Mouse (Mus musculus): Measurements from ENCODE around the gene Twf2. TPM values are rescaled to one million over a fixed set of nuclear protein-coding genes. Genes with fewer than 3 reads are reported as not detected.

Twf2 gene
- total RNA-seq, 2 experiments from 2014 or later: 60.6 to 63.0 TPM

DNA sequence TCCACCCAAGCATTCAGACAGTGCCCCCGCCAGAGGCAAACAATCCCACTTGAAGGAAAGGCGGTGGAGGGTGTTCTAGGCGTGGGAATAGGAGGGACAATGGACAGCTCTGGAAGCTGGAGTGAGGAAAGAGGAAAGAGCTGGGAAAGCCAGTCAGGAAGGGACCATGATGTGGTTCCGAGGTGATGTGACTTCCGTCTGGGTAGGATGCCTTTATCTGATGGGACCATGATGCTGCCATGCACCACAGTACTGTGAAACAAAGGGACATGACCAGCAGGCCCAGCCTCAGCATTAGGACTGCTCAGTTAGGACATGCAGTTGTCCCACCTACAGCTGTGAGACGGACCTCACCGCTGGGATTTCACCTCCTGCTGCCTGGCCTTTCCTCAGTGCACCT is 28.3 kb downstream of the Twf2 start:
- intact Hi-C loops (cut with DNase I): no loop called here
- no peak for DNase-seq (ENCODE audit: low spot score in 2 of 2)

DNA sequence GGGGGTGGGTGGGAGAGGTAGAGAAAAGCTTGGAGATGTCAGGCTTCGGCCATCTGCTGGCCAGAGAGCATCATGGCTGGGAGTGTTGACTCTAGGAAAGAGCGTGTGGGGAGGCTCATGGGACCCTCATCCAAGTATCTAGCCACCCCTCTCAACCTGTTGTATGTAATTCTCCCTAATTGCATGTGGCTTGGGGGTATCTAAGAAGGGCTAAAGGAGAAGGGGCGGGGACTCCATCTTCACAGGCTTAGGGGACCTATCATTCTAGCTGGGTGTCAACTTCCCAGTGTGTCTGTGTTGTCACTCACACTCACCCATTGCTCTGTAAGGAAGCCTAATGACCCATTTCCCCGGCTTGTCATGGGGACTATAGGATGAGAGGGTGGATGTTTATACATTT is 28.9 kb downstream of the Twf2 start:
- intact Hi-C loops (cut with DNase I): no loop called here
- no peak for DNase-seq (ENCODE audit: low spot score in 2 of 2)

DNA sequence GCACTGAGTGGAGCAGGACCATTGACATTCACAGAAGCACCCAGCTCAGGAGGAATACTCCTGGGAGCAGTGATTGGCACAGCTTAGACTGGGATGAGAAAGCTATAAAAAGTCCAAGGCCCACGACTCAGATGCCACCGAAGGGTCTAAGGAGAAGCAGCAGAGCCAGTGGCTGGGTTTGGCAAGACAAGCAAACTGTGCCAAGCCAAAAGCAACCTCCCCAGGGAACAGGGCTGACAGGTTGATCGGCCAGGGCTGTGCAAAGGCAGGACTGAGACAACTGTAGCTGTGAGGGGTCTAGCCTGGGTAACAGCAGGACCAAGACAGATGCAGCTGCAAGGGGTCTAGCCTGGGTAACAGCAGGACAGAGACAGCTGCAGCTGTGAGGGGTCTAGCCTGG is 30.0 kb downstream of the Twf2 start:
- intact Hi-C loops (cut with DNase I): no loop called here
- DNase-seq (ENCODE audit: low spot score in 2 of 2): no peak

DNA sequence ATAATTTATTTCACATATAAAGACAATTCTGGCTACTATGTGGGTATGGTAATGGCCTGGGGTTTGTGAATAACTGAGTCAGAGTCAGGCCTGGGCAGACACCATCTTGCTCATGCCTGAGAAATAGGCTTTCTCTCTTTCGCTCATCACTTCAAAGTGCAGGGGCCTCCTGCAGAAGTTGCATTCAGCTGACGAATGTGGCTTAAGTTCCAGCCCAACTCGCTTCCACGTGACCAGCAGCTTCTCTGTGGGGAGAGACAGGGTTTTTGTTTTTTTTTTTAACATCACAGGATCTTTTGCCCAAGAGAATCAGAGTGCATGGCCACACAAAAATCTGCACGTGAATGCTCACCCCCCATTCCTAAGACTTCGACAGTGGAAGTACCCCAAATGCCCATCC is 31.0 kb downstream of the Twf2 start:
- no peak for DNase-seq (ENCODE audit: low spot score in 2 of 2)
- intact Hi-C loops (cut with DNase I): no loop called here

DNA sequence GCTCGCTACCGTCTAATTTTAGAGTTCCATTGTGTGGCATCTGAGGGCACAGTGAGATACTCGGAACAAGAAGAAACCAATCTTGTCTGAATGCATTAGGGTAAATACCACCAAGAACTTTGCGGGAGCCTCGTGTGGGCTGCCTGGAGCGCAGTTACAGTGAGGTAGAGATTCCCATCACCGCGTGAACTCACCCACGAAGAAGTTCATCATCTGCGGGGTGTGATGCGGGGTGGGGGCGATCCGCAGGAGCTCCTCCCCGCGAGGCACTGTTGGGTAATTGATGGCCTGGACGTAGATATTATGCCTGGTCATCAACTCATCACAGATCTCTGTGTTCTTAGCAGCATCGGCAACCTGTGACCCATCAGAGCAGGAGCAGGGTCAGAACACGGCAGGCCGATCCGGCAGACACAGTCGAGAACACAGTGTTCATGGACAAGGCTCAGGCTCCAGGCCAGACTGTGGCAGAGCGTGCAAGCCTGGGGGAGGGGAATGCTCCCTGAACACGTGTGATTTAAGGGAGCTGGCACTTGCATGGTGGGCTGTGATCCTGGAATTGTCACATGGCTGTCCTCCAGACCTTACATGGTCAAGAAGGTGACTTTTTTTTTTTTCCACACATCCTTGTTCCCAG is 32.4 kb downstream of the Twf2 start:
- intact Hi-C loops (cut with DNase I): no loop called here
- DNase-seq (ENCODE audit: low spot score in 2 of 2): no peak

DNA sequence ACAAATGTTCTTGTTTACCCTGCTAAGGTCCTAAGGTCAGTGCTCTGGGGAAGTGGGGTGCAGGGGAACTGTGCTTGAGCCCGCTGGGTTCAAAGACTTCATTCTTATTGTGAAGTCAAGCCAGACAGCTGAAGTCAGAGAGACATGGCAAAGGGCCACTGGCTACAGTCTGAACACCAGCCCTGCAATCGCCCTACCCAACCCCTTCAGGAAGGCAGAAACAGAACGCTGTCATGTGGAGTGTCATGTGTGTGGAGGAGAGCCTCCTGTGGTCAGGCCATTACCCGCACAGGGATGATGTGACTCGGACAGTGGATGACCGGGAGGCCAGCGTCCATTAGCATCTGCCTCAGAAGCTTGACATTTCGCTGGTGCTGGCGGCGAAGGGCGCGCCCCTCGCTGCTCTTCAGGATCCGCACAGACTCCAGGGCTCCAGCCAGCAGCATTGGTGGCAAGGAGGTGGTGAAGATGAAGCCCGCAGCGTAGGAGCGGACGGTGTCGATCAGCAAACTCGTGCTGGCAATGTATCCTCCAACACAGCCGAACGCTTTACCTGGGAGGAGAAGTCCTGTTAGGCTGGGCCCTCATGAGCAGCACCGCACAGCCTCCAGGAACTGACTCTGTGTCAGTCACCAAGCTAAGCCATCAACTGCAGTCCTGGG is 33.4 kb downstream of the Twf2 start:
- DNase-seq (ENCODE audit: low spot score in 2 of 2): no peak

DNA sequence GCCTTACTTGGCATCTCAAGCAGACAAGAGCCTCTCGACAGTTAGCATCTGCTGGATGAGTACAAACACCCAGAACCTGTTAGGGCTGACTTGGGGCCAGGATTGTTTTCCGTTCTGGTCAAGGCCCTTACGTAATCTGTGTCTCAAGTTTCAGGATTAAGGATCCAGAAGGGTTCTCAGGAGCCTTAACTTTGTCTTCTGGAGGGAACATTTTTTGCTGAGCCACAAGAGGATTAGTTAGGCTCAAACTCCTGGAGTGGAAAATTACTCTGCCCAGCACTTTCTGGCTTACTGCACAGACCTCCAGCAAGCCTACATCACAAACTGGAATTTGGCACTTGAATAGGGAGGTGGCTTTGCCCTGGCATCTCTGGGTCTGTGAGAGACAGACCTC is 33.9 kb downstream of the Twf2 start:
- DNase-seq (ENCODE audit: low spot score in 2 of 2): no peak
- intact Hi-C loops (cut with DNase I): no loop called here

More for the DNA sequence above, 33.4 kb downstream of the Twf2 start:
- intact Hi-C loops (cut with DNase I): no loop called here

DNA sequence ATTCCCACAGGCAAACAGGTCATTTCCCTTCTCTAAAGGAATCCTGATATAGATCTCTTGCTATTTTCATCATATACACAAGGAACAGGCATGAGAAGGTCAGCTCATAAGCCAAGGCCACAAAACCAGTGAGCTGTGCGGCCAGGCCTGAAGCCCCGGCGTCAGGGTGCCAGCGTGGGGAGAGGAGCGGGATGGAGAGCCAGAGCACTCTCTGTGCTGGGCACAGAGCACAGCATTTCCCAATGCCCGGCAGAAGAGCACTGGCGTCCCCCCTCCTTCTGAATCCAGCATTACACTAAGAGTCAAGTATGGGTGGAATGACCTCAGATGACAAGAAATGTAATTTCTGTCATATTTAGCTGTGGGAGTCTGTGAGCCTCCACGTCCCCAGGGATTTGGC is 34.5 kb downstream of the Twf2 start:
- no peak for DNase-seq (ENCODE audit: low spot score in 2 of 2)

DNA sequence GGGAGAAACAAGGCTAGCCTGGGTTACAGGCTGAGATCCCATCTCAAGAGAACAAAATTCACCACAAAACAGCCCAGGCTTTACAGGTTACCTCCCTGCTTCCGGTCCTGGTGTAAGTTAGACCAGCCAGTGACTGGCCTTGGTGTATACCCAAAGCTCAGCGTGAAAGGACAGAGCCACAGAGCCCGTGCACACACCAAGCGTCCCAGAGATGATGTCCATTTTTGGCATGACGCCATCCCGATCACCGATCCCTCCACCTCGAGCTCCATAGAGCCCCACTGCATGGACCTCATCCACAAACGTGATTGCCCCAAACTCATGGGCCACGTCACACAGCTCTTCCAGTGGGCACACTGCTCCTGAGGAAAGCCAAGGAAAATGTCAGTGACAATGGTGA is 35.0 kb downstream of the Twf2 start:
- intact Hi-C loops (cut with DNase I): no loop called here
- no peak for DNase-seq (ENCODE audit: low spot score in 2 of 2)

More for the DNA sequence above, 34.5 kb downstream of the Twf2 start:
- intact Hi-C loops (cut with DNase I): no loop called here

DNA sequence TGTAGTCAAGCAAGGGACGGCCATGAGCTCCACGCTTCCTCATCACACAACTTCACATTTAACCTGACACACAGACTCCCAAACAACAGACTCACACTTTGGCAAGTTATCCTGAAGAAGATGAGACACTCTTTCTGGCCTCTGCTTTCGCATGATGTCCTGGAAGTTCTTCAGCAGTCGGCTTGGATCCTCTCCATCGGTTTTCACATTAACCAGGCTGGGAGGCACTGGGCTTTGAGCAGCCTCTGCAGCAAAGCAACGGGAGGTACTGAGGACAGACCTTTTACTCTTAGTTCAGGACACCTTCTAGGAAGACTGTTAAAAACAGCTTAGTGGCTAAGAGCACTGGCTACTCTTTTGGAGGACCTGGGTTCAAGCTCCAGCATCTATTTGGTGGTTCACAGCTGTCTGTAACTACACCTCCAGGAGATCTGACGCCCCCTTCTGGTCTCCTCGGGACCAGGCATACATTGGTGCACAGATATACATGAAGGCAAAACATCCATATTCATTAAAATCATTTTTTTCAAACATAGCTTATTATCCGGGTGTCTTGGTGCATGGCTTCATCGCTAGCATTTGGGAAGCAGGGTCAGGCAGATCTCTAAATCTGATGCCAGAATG is 38.7 kb downstream of the Twf2 start:
- no peak for DNase-seq (ENCODE audit: low spot score in 2 of 2)
- intact Hi-C loops (cut with DNase I): no loop called here

DNA sequence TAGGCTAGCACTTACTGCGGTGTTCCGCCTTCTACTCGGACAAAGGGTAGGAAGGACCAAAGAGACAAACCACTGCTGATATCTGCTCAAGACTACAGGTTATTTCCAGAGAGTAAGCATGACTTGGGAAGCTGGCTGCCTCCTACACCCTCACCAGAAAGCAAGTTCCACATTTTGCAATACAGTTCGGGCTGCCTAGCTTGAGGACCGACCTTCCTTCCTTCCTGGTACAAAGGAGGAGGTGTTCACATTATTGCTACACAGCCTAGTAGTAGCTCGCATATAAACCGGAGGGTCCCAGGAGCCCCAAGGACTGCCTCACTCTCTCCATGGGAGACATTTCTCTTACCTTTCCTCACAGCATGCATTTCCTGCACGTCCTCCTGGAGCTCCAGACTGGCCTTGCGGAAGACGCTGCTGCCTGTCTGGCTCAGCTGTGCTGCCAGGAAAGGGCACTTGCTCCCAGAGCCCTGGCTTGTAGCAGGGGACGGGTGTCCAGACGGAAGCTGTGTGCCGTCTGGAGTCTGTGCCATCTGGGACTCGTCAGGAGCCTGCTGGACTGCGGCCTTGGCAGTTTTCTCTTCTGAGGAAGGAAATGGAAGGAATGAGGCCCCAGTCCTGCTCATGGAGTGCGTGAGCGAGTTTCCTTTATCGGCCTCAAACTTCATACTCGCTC is 40.0 kb downstream of the Twf2 start:
- no peak for DNase-seq (ENCODE audit: low spot score in 2 of 2)
- intact Hi-C loops (cut with DNase I): no loop called here

DNA sequence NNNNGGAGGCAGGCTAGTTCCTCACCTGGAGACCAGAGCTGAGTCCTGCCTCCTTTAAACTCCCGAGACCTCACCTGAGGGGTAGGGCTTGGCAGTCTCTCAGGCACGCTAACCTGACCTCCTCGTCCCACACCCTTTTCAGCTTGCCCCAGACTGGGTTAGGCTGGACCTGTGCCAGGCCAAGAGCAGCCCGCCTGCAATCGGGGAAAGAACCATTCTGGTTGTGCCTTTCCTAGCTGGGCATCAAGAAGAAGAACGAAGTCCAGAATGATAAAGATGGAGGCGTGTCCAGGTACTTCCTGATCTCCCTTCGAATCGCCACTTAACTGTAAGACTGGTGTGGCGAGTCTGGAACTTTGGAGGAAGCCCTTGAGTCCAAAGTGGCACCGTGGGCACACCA is 46.6 kb downstream of the Twf2 start:
- intact Hi-C loops (cut with DNase I): no loop called here
- DNase-seq (ENCODE audit: low spot score in 2 of 2): no peak

DNA sequence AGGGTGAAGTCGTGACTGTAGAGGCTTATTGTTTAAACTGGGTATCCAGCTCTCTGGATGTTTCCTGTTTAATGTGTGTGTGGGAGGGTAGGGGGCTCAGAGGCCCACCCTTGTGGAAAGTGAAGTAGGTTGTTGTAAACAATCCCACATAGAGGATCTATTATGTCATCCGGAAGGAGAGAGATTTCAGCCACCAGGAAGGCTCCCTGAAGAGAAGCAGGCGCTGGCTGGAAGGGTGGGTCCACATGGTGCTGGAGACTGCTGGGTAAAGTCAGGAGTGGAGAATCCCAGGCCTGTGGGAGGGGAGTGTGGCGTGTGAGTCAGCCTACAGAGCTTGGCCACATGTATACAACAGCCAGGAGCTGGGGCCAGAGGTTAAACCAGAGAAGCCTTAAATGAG is 47.3 kb downstream of the Twf2 start:
- DNase-seq (ENCODE audit: low spot score in 2 of 2): no peak
- intact Hi-C loops (cut with DNase I): no loop called here

DNA sequence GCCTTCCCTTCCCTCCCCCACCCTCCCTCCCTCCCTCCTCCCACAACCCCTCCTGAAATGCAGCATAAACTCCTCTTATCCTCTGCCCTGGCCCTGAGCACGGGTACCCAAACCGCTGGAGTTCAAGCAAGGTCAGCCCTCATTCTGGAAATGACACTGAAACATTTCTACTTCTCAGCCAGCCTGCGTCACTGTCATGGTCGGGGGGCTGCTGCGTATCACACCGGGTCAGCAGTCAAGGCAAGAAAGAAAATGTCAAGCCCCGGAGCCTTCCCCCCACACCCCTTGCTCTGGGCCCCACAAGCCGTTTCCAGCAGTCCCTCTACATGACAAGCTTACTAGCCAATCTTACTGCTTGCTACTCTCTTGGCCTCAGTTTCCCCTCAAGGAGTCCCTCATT is 48.2 kb downstream of the Twf2 start:
- DNase-seq (ENCODE audit: low spot score in 2 of 2): no peak
- intact Hi-C loops (cut with DNase I): no loop called here

DNA sequence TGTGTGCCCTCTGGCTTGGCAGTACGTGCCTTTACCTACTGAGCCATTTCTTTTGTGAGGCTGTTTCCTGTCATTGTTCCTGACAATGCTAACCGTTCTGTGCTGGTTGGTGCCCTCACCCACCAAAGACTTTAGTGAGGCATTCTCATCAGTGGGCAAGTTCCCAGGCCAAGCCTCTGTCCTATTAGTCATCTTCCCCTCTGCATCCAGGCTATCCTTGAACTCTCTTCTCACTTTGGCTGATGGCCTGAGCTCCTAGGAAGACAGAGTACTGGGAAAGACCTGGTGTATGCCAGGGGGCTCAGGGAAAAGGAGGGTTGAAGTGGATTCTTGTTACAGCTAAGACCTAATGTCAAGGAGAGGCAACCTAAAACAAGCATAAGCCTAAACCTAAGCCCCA is 51.1 kb downstream of the Twf2 start:
- intact Hi-C loops (cut with DNase I): no loop called here
- DNase-seq (ENCODE audit: low spot score in 2 of 2): no peak

DNA sequence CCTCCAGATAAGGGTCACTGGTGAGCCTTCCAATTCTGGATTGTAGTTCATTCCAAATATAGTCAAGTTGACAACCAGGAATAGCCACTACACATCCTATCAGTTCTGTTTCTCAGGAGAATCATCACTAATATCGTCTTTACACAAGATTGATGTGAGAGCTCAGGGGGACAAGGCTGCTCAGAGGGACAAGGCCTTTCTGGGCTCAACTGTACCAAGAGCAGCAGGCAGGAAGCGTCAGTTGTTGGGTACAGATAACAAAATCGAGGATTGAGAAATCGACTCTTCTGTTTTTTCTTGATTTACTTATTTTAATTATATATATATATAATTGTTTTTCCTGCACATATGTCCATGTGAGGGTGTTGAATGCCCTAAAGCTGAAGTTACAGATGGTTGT is 55.5 kb downstream of the Twf2 start:
- DNase-seq (ENCODE audit: low spot score in 2 of 2): no peak
- intact Hi-C loops (cut with DNase I): no loop called here

DNA sequence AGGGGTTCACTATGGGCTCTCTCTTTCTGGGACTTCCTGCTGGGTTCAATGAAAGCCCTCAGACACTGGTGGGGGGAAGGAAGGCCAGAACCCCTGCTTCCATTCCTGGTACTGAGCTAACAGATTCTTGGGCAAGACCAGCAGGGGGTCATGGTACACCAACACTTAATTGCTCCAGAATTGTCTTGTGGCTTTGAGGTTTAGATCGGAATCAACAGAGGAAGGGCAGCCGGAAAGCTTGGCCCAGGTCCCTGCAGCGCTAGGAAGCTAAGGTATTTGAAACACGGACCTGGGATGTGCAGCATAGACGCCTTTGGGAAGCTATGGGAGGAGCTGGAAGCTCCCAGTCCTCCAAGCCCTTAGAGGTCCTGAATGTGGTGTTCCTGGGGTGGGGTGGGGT is 56.1 kb downstream of the Twf2 start:
- intact Hi-C loops (cut with DNase I): no loop called here
- DNase-seq (ENCODE audit: low spot score in 2 of 2): no peak

DNA sequence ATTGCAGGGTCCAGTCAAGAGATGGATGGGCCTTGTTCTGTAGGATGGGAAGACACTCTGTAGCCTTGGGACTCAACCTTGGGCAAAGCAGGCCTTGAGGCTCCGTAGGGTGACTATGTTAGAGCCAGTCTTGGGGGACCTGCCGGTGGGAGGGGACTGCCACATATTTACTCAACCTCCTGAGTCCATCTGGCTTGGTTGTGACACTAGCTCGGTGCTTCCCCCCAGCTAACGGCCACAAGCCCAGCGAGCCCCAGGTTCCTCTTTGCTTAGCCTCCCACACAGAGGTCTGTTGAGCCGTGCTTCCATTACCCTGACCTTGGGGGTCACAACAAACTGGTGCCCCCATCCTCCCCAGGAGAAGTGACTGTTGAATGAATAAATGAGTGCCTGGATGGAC is 58.1 kb downstream of the Twf2 start:
- intact Hi-C loops (cut with DNase I): no loop called here
- no peak for DNase-seq (ENCODE audit: low spot score in 2 of 2)

DNA sequence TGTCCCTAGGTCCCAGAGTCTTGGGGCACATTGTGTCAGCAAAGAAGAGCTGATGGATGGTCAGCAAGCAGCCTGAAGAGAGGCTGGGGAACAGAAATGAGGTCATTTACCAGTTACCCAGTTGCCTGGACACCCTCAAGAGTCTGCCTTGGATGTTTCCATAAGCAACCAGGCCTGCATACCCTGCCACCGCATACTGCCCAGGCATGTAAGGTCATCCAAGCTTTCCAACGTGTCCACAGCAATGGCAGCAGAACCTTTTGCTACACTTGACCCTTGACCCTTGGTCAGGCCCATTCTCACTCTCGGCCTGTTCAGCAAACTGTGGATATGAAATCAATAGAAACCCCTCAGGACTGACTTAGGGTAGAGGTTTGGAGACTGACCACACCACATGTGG is 58.6 kb downstream of the Twf2 start:
- no peak for DNase-seq (ENCODE audit: low spot score in 2 of 2)
- intact Hi-C loops (cut with DNase I): no loop called here

DNA sequence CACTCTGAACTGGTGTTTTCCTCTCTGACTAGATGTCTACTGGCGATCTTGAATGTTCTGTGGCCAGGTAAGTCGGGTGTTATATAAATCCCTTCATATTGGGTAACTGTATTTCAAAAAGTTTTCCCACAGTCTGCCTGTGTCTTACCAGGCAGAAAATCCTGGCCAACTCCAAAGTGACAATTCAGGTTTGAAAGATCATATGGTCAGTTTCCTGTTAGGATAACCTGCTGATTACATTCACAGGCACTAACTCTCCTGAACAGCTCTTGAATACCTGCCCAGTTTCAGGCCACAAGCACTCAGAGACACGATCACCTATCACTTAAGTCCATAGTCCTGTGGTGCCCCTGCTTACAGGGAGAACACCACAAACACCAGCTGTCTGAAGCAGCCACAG is 59.2 kb downstream of the Twf2 start:
- no peak for DNase-seq (ENCODE audit: low spot score in 2 of 2)
- intact Hi-C loops (cut with DNase I): no loop called here

DNA sequence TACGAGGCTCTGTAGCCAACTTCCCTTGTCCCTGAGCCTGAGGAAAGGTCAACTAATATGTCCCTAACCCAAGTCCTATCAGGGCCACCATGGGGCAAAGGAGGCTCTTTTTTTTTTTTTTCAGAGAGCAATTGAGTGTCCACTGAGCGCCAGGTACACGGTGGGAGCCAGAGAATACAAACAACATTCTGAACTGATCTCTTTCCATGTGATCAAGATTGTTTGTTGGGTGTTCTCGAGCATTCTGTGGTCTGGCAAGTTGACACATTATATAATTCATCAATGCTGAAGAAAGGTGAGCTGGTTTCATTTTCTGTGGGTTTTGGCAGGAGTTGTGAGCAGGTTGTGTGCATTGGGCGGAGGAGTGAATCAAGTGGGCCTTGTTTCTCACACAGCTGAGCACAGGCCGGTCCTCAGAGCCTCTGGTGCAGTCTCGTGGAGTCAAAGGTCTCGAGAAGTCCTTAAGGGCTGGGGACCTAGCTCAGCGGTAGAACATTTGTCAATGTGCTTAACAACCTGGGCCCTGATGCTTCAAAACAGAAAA is 60.5 kb downstream of the Twf2 start:
- no peak for DNase-seq (ENCODE audit: low spot score in 2 of 2)
- intact Hi-C loops (cut with DNase I): no loop called here
